Mouse (Mus musculus): Measurements from ENCODE around the gene Gm20716. TPM values are rescaled to one million over a fixed set of nuclear protein-coding genes. Genes with fewer than 3 reads are reported as not detected.

Gm20716 gene
- total and polyA plus RNA-seq, 3 experiments: 24.4 to 29.4 TPM; not detected in 1

DNA sequence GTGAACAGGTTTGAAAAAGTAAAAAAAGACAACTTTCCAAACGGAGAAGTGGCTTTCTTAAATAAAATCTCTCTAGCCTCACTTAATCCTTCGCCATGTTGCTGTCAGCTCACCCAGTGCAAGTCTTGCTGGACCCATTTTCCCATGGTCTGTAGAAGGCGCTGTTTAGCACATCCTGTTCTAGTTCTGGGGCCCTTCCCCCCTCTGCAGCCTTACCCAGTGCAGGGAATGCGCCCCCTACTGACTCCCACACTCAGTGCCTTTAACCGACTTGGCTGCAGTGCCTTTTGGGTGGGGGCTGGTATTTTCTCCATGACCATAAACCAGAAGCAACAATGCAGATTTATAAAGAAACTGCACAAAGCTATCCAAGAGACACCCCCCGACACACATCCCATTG lies 24.9 kb downstream of the Gm20716 start (continued):
- TF ChIP-seq RAD21 (IDR thresholded peaks at IDR 0.05; ENCODE audit: low read depth, low read length): peak; percentile 19
- no peak; the same call in 1 of the 2 replicates for TF ChIP-seq CHD1 (IDR thresholded peaks at IDR 0.05; ENCODE audit: low read depth, low read length)
- TF ChIP-seq TAL1 (IDR thresholded peaks at IDR 0.05; ENCODE audit: low read length): no peak
- no peak for TF ChIP-seq POLR2A (IDR thresholded peaks at IDR 0.05; ENCODE audit: control insufficient read depth in 1 of 2, insufficient read depth in 1 of 2, low read depth in 1 of 2, low read length in 2 of 2, poor library complexity in 1 of 2)
- peak; percentile 68 for TF ChIP-seq ETS1 (IDR thresholded peaks at IDR 0.05; ENCODE audit: low read depth, low read length)
- TF ChIP-seq MAZ (IDR thresholded peaks at IDR 0.05; ENCODE audit: low read depth, low read length): peak; percentile 97
- no peak for TF ChIP-seq GATA1 (IDR thresholded peaks at IDR 0.05; ENCODE audit: low read depth, low read length)
- peak; percentile 50 for TF ChIP-seq SMC3 (IDR thresholded peaks at IDR 0.05; ENCODE audit: low read depth, low read length)
- TF ChIP-seq ELF1 (IDR thresholded peaks at IDR 0.05; ENCODE audit: low read depth, low read length): peak; percentile 67
- peak; percentile 67 for TF ChIP-seq MYC (IDR thresholded peaks at IDR 0.05; ENCODE audit: low read depth, low read length)
- peak; percentile 57 for TF ChIP-seq TBP (IDR thresholded peaks at IDR 0.05; ENCODE audit: low read depth, low read length)
- TF ChIP-seq MYB (IDR thresholded peaks at IDR 0.05; ENCODE audit: low read depth, low read length): no peak
- peak; percentile 68 for TF ChIP-seq RCOR1 (IDR thresholded peaks at IDR 0.05; ENCODE audit: low read depth, low read length)
- peak; percentile 44; the same call in 1 of the 2 replicates for TF ChIP-seq ZNF384 (IDR thresholded peaks at IDR 0.05; ENCODE audit: low read depth, low read length)
- peak; percentile 35; the same call in 1 of the 2 replicates for TF ChIP-seq NELFE (IDR thresholded peaks at IDR 0.05; ENCODE audit: low read depth, low read length)
- TF ChIP-seq USF1 (IDR thresholded peaks at IDR 0.05; ENCODE audit: low read depth, low read length): no peak
- TF ChIP-seq USF2 (IDR thresholded peaks at IDR 0.05; ENCODE audit: borderline replicate concordance in 1 of 2, insufficient read depth in 1 of 2, low read depth in 1 of 2, low read length in 2 of 2): no peak; a peak in 1 of 4 replicates
- TF ChIP-seq ZC3H11A (IDR thresholded peaks at IDR 0.05; ENCODE audit: low read depth, low read length): peak; percentile 42; the same call in 1 of the 2 replicates
- peak; percentile 77 for TF ChIP-seq HCFC1 (IDR thresholded peaks at IDR 0.05; ENCODE audit: low read depth, low read length)
- peak; percentile 86 for TF ChIP-seq MXI1 (IDR thresholded peaks at IDR 0.05; ENCODE audit: low read depth, low read length)
- TF ChIP-seq JUND (IDR thresholded peaks at IDR 0.05; ENCODE audit: low read depth, low read length): peak; percentile 59; the same call in 1 of the 2 replicates
- peak; percentile 70 for TF ChIP-seq TCF12 (IDR thresholded peaks at IDR 0.05; ENCODE audit: low read depth, low read length)
- no peak for TF ChIP-seq MAFK (IDR thresholded peaks at IDR 0.05; ENCODE audit: borderline replicate concordance, low read depth, low read length)
- peak; percentile 92 for TF ChIP-seq SIN3A (IDR thresholded peaks at IDR 0.05; ENCODE audit: low read length)
- no peak for TF ChIP-seq ZMIZ1 (IDR thresholded peaks at IDR 0.05; ENCODE audit: low read depth, low read length)

DNA sequence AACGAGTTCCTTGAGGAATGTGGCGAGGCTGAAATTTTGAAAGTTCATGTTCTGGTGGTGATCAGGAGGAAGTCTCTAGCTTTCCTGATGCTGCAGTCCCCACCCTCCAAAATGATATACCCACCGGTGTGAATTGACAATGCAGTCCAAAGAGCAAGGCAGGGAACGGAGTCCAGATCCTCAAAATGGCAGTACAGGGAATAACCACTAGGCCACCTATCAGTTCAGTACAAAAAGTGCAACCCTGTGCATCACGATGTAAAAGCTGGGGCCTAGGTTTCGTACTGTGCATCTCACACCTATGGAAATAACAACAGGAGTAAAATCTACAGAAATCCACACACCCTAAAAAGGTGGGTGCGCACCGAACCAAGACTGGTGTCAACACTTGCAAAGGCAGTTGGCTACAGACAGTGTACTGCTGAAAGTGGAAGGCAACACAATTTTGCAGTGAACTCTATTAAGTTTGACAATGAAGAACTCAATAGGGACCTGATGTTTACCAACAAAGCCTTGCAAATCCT lies 25.6 kb downstream of the Gm20716 start:
- Histone ChIP-seq H3K4me3 (ENCODE audit: control insufficient read depth in 1 of 2, insufficient read depth in 1 of 2, low read depth in 2 of 2, low read length in 2 of 2) (peak overlapping the region; percentile 85 to 95), H3K79me2 (ENCODE audit: control insufficient read depth, insufficient read depth, low read length, poor library complexity) (peaks cover 59% of the 10 kb centered on the region), H3K36me3 (ENCODE audit: control insufficient read depth in 1 of 2, insufficient read depth in 2 of 2, low read length in 2 of 2) (peaks cover 28 to 50% of the 10 kb centered on the region in 2 experiments), H3K9ac (ENCODE audit: control insufficient read depth, low read depth, low read length, poor library complexity, severe bottlenecking) (peak overlapping the region; percentile 11; the same call in 1 of the 2 replicates), H3K27ac (ENCODE audit: control insufficient read depth, low read depth, low read length) (no peak overlapping the region), H3K27me3 (ENCODE audit: control insufficient read depth in 1 of 2, insufficient read depth in 2 of 2, low read length in 2 of 2) (no peaks in the 10 kb centered on the region), H3K9me3 (replicated peaks; ENCODE audit: insufficient read depth, low read length) (no peaks in the 10 kb centered on the region), H3K4me1 (ENCODE audit: control insufficient read depth in 1 of 2, insufficient read depth in 2 of 2, low read length in 2 of 2) (peaks cover 11 to 34% of the 10 kb centered on the region in 2 experiments)
- TF ChIP-seq MAFK (IDR thresholded peaks at IDR 0.05; ENCODE audit: borderline replicate concordance, low read depth, low read length): no peak
- 0 out of 2 replicates have a peak, but pooled peaks have one; percentile 5 for TF ChIP-seq CHD1 (IDR thresholded peaks at IDR 0.05; ENCODE audit: low read depth, low read length)
- DNase-seq (ENCODE audit: low read depth, low spot score): no peak

Measured in MEL (cell line).